Mouse (Mus musculus) myocyte (in vitro differentiated cells): ENCODE results near the gene Xrra1. TPM values are rescaled to one million over a fixed set of nuclear protein-coding genes. Genes with fewer than 3 reads are reported as not detected.

ENCODE experiments used
- H3K27me3 ChIP-seq: one replicate; pipeline ENCODE4 v1.6.1; 2011; ENCODE audit not compliant: control insufficient read depth, insufficient read depth, insufficient read length
- H3K36me3 ChIP-seq: one replicate; pipeline ENCODE4 v1.6.1; 2011; ENCODE audit not compliant: control insufficient read depth, insufficient read depth
- H3K4me2 ChIP-seq: one replicate; pipeline ENCODE4 v1.6.1; 2011; ENCODE audit warnings: low read depth, control low read depth
- H3K4me3 ChIP-seq: one replicate; pipeline ENCODE4 v1.5.1; 2011; ENCODE audit warnings: mild to moderate bottlenecking, control low read depth, moderate library complexity
- H3K79me2 ChIP-seq: one replicate; pipeline ENCODE4 v1.6.1; 2011; ENCODE audit not compliant: control insufficient read depth, insufficient read depth
- H3ac ChIP-seq: one replicate; pipeline ENCODE4 v1.6.1; 2011; ENCODE audit not compliant: control insufficient read depth, insufficient read length
- CEBPB ChIP-seq: IDR thresholded peaks from 2 replicates; pipeline ENCODE4 v1.6.1; 2011; ENCODE audit warnings: mild to moderate bottlenecking, moderate library complexity; ENCODE audit not compliant: poor library complexity, insufficient read depth, severe bottlenecking
- E2F4 ChIP-seq: IDR thresholded peaks from one replicate; pipeline ENCODE4 v1.6.1; 2011; ENCODE audit warnings: mild to moderate bottlenecking, control low read depth, moderate library complexity; ENCODE audit not compliant: insufficient read depth
- MAX ChIP-seq: IDR thresholded peaks from one replicate; pipeline ENCODE4 v1.6.1; 2011; ENCODE audit warnings: low read depth, mild to moderate bottlenecking, control low read depth
- MYOD1 ChIP-seq, 3 experiments: IDR thresholded peaks; one replicate each; pipeline ENCODE4 v1.6.1; 2011; ENCODE audit warnings: control low read depth in 2 of 3, low read depth in 2 of 3, mild to moderate bottlenecking in 2 of 3, moderate library complexity in 1 of 3; ENCODE audit not compliant: insufficient read length in 2 of 3, control insufficient read depth in 1 of 3
- MYOG ChIP-seq, 3 experiments: IDR thresholded peaks; one replicate each; pipeline ENCODE4 v1.6.1; 2011; ENCODE audit warnings: control low read depth in 2 of 3, low read depth in 2 of 3, mild to moderate bottlenecking in 2 of 3; ENCODE audit not compliant: insufficient read length in 2 of 3, control insufficient read depth in 1 of 3, insufficient read depth in 1 of 3
- POLR2A ChIP-seq: IDR thresholded peaks from one replicate; pipeline ENCODE4 v1.6.1; 2011; ENCODE audit warnings: low read depth, mild to moderate bottlenecking, control low read depth, moderate library complexity; ENCODE audit not compliant: insufficient read length
- POLR2AphosphoS2 ChIP-seq: IDR thresholded peaks from one replicate; pipeline ENCODE4 v1.6.1; 2011; ENCODE audit warnings: low read depth, control low read depth; ENCODE audit not compliant: insufficient read length
- REST ChIP-seq: IDR thresholded peaks from one replicate; pipeline ENCODE4 v1.6.1; 2011; ENCODE audit warnings: mild to moderate bottlenecking, control low read depth, moderate library complexity; ENCODE audit not compliant: insufficient read depth, insufficient read length
- SRF ChIP-seq: IDR thresholded peaks from one replicate; pipeline ENCODE4 v1.6.1; 2011; ENCODE audit warnings: low read depth; ENCODE audit not compliant: control insufficient read depth, insufficient read length
- TCF12 ChIP-seq: IDR thresholded peaks from one replicate; pipeline ENCODE4 v1.6.1; 2011; ENCODE audit warnings: mild to moderate bottlenecking, control low read depth; ENCODE audit not compliant: poor library complexity, insufficient read depth, severe bottlenecking
- TCF3 ChIP-seq: IDR thresholded peaks from one replicate; pipeline ENCODE4 v1.6.1; 2011; ENCODE audit warnings: low read depth, control low read depth; ENCODE audit not compliant: insufficient read length
- USF1 ChIP-seq: IDR thresholded peaks from one replicate; pipeline ENCODE4 v1.6.1; 2011; ENCODE audit warnings: low read depth, mild to moderate bottlenecking, control low read depth, moderate library complexity
- polyA plus RNA-seq: library from polyadenylated mRNA; unstranded; fragments of >200 nt; fragmentation: generic; extraction: Trizol; gene quantifications from one replicate; pipeline ENCODE4 v1.2.1, GENCODE M21; 2012; ENCODE audit warnings: missing spikeins

The Xrra1 gene
- polyA plus RNA-seq, 1 experiment, result 0.31 TPM

DNA sequence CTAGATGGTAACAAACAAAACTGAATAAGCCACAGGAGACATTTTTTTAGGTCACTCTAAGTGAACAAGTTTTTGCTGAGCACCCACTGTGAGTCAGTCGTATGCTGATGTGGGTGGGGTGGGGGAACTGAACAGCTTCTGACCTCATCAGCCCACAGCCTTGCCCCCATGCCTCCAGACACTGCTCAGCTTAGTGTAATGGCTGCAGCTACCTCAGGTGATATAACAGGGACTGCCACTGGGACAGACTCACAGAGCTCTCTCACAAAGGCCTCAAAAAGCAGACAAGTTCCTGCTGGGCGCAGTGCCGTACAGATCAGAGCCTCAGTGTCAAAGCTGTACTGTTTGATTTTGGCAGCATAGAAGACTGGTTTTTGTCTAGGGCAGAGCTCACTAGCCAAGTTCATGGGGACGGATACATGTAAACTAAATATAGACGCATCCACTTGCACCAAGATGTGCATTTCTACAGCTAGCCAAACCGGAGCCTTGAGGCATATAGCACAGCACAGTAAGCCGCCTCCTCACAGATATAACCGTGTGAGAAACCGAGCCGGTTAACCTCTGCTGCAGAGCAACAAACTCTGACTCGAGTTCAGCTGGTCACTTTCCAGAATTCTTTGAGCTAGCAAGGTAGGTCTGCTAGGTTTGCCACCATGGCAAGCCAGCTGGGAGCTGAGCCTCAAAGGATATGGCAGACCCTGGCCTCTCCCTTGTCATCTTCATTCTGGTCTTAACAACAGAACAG lies 44.2 kb downstream of the Xrra1 start:
- Histone ChIP-seq H3K27me3 (peaks cover 33% of the 10 kb centered on the region), H3K4me2 (no peak overlapping the region), H3ac (no peak overlapping the region), H3K36me3 (no peaks in the 10 kb centered on the region), H3K4me3 (no peak overlapping the region), H3K79me2 (no peaks in the 10 kb centered on the region)
- TF ChIP-seq POLR2A, result no peak
- no peak for TF ChIP-seq MAX
- no peak for TF ChIP-seq SRF
- no peak for TF ChIP-seq MYOG (IDR thresholded peaks at IDR 0.05; ENCODE audit: control insufficient read depth in 1 of 3, insufficient read depth in 1 of 3, insufficient read length in 2 of 3, low read depth in 2 of 3)
- no peak for TF ChIP-seq USF1
- no peak for TF ChIP-seq MYOD1 (IDR thresholded peaks at IDR 0.05; ENCODE audit: control insufficient read depth in 1 of 3, insufficient read length in 2 of 3, low read depth in 2 of 3)
- TF ChIP-seq E2F4, result no peak
- no peak for TF ChIP-seq TCF3
- no peak for TF ChIP-seq TCF12
- TF ChIP-seq POLR2AphosphoS2, result no peak

DNA sequence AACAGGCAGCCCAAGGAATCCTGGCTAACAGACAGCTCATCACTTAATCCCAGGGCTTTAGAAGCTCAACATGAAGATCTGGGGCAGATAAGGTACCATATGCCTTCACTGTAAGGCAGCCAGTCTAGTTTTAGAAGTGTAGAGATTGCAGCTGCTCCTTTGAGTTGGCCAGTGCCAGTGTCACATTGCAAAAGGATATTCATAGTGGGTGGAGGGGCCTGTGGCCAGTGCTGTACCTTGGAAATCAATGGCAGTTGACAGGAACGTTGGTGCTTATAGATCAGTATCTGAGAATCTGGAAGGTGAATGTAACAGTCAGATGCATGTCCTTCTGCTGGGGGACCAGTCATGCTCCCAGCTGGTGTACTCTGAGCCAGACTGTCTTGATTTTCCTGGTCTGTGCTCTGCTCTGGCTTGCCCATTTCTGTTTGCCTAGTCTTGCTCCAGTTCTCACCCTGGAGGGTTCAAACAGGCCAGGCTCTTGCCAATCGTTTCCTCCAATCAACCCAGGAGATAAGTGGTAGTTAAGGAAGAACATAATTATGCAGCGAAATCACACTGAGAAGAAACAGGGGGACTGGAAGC lies 45.6 kb downstream of the Xrra1 start:
- Histone ChIP-seq H3K27me3 (peaks cover 28% of the 10 kb centered on the region), H3ac (no peak overlapping the region), H3K36me3 (no peaks in the 10 kb centered on the region), H3K4me2 (no peak overlapping the region), H3K79me2 (no peaks in the 10 kb centered on the region), H3K4me3 (no peak overlapping the region)
- no peak for TF ChIP-seq MAX
- TF ChIP-seq POLR2A, result no peak
- peak in 1 of 3 experiments; percentile 77 for TF ChIP-seq MYOG (IDR thresholded peaks at IDR 0.05; ENCODE audit: control insufficient read depth in 1 of 3, insufficient read depth in 1 of 3, insufficient read length in 2 of 3, low read depth in 2 of 3)
- TF ChIP-seq POLR2AphosphoS2, result no peak
- TF ChIP-seq USF1, result no peak
- no peak for TF ChIP-seq TCF12
- peak in 1 of 3 experiments; percentile 60 for TF ChIP-seq MYOD1 (IDR thresholded peaks at IDR 0.05; ENCODE audit: control insufficient read depth in 1 of 3, insufficient read length in 2 of 3, low read depth in 2 of 3)
- TF ChIP-seq SRF, result no peak
- no peak for TF ChIP-seq CEBPB

DNA sequence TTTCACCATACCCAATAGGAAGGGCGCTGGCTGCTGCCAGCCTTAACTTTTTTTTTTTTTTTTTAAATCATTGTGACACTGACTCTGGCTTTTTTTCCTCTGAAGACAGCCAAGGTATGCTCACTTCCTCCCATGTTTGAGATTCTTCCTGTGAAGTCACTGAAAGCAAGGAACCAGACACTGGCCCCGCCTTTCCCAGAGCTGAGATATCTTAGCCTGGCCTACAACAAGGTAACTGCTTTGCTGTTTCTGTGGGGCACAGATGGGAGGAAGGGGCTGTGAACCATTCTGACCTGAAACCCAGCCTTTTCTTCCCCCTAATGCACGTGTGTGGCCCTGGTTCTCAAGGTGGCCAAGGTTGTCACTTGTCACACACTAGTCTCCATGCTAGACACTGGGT lies 47.4 kb downstream of the Xrra1 start:
- peaks cover 23% of the 10 kb centered on the region for H3K27me3 ChIP-seq
- H3ac ChIP-seq, result no peak overlapping the region
- no peaks in the 10 kb centered on the region for H3K79me2 ChIP-seq
- H3K4me3 ChIP-seq, result no peak overlapping the region
- no peak overlapping the region for H3K4me2 ChIP-seq
- no peaks in the 10 kb centered on the region for H3K36me3 ChIP-seq
- TF ChIP-seq TCF3, result no peak
- TF ChIP-seq MYOD1 (IDR thresholded peaks at IDR 0.05; ENCODE audit: control insufficient read depth in 1 of 3, insufficient read length in 2 of 3, low read depth in 2 of 3), result no peak
- no peak for TF ChIP-seq CEBPB
- TF ChIP-seq REST, result no peak
- TF ChIP-seq USF1, result no peak
- no peak for TF ChIP-seq POLR2A
- no peak for TF ChIP-seq TCF12
- TF ChIP-seq SRF, result no peak
- TF ChIP-seq MYOG (IDR thresholded peaks at IDR 0.05; ENCODE audit: control insufficient read depth in 1 of 3, insufficient read depth in 1 of 3, insufficient read length in 2 of 3, low read depth in 2 of 3), result no peak
- no peak for TF ChIP-seq E2F4
- no peak for TF ChIP-seq POLR2AphosphoS2
- TF ChIP-seq MAX, result no peak

DNA sequence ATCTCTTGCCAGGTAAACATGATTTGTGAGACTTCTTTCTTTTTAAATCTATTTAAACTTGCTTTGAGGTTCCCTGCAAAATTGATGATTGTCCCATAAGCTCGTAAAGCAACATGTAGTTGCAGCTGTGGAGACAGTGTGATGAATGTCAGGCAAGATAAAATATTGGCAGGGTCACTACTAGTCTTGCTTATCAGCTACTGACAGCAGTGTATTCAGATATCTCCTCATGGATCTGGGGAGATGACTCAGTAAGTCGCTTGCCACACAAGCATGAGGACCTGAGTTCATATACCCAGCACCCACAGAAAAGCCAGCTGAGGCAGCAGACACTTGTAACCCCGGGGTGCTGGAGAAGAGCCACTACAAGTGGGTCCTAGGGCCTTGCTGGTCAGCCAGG lies 48.5 kb downstream of the Xrra1 start:
- no peak overlapping the region for H3K4me2 ChIP-seq
- H3ac ChIP-seq, result no peak overlapping the region
- TF ChIP-seq TCF12, result no peak
- no peak for TF ChIP-seq MYOG (IDR thresholded peaks at IDR 0.05; ENCODE audit: control insufficient read depth in 1 of 3, insufficient read depth in 1 of 3, insufficient read length in 2 of 3, low read depth in 2 of 3)
- TF ChIP-seq POLR2A, result no peak
- no peak for TF ChIP-seq SRF
- no peak for TF ChIP-seq USF1
- no peak for TF ChIP-seq MAX
- no peak for TF ChIP-seq REST
- TF ChIP-seq E2F4, result no peak
- TF ChIP-seq CEBPB, result no peak
- TF ChIP-seq MYOD1 (IDR thresholded peaks at IDR 0.05; ENCODE audit: control insufficient read depth in 1 of 3, insufficient read length in 2 of 3, low read depth in 2 of 3), result no peak
- TF ChIP-seq TCF3, result no peak
- no peak for TF ChIP-seq POLR2AphosphoS2
- no peaks in the 10 kb centered on the region for H3K79me2 ChIP-seq
- H3K4me3 ChIP-seq, result no peak overlapping the region
- no peaks in the 10 kb centered on the region for H3K36me3 ChIP-seq
- H3K27me3 ChIP-seq, result peaks cover 15% of the 10 kb centered on the region
